Mouse (Mus musculus) stomach, adult 2 months (tissue): Measurements from ENCODE around the gene Tgm4. TPM values are rescaled to one million over a fixed set of nuclear protein-coding genes. Genes with fewer than 3 reads are reported as not detected.

ENCODE experiments used
- polyA plus RNA-seq: library from polyadenylated mRNA; depleted of rRNA; stranded (reverse); fragments of >200 nt; gene quantifications from 2 replicates; pipeline ENCODE4 v1.2.3, GENCODE M21; 2012; rRNA removed

The Tgm4 gene
- polyA plus RNA-seq = 0.10 TPM in 1 of 2 replicates, not detected in the other

DNA sequence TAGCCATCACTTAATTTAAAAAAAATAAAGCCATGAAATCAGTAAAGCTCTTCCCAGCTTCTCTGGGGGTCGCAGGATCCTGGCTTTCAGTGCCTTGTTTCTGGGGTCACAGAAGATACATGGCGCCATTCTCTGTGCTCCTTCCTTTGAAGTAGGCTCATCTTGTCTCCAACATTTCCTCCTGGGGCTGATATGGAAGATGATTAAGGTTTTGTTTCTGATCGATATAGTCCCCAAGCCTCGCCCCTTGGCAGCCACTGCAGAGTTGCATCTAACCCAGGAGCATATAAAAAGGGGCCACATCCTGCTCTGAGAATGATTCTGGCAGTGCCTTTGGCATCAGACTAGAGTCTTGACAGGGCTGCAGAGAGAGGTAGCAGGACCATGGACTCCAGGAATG is at the start of gene Tgm4:
TSS of gene Tgm4 (plus strand) at position 301 of the 400 bp plus-strand sequence.

GRCm38 (mm10) chr9:123020995-123021631 is 13.4 kb upstream of the Tgm4 start, which contains the start of gene Tmem42:
TSS of gene Tmem42 (plus strand) at chr9:123021326.

DNA sequence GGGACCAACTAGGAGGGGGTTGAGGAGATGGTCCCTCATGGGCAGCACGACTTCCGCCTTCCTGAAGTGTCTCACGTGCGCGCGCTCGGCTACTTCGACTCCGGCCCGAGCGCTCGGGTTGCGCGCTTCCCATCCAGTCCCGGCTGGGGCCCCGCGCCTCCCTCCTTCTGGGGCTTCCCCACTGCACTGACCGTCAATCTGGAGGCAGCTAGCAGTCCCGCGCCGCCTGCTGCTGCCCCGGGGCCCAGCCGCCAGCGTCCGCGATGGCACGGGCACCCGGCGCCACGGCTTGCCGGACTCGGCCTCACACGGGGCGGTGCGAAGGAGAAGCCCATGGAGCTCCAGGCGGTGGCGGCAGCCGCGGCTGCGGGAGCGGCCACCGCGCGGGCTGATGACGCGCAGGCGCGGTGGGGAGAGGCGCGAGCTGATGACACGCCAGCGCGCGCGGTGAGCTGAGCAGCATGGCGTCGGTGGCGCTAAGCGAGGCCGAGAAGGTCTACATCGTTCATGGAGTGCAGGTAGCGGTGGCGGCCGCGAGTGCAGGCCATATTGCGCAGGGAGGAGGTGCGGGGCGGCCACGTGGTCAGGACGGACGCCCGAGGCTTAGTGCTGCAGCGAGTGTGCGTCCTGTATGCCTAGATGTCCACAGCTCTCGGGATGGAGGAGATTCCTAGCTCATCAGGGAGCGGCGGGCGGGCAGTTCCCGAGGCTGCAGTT is 78.4 kb downstream of the Tgm4 start, which contains the start of the genes Zdhhc3 and Exosc7:
TSS of gene Zdhhc3 (minus strand) at position 401 of the 717 bp plus-strand sequence.
TSS of gene Exosc7 (plus strand) at position 411 of the 717 bp plus-strand sequence.

Other genes starting within 250 kb of the Tgm4 start
- 0.41 and 0.61 TPM in 2 replicates for gene Tcaim, start 229.2 kb upstream of the Tgm4 start, polyA plus RNA-seq
- not detected in 2 replicates for gene Gm35549, start 190.7 kb upstream of the Tgm4 start, polyA plus RNA-seq
- gene Zfp445, start 168.7 kb upstream of the Tgm4 start, polyA plus RNA-seq = 2.6 and 7.3 TPM in 2 replicates
- gene Zkscan7, start 149.0 kb upstream of the Tgm4 start, polyA plus RNA-seq = 0.71 and 1.3 TPM in 2 replicates
- 0.03 and 0.12 TPM in 2 replicates for gene Zfp105, start 111.7 kb upstream of the Tgm4 start, polyA plus RNA-seq
- gene 1110059G10Rik, start 83.7 kb upstream of the Tgm4 start, polyA plus RNA-seq = 0.33 and 0.56 TPM in 2 replicates
- 0.15 and 0.41 TPM in 2 replicates for gene Kif15, start 83.7 kb upstream of the Tgm4 start, polyA plus RNA-seq
- gene Tmem42, start 13.4 kb upstream of the Tgm4 start, polyA plus RNA-seq = 7.4 and 12.7 TPM in 2 replicates
- 88.3 and 186 TPM in 2 replicates for gene Zdhhc3, start 78.5 kb downstream of the Tgm4 start, polyA plus RNA-seq
- gene Exosc7, start 78.5 kb downstream of the Tgm4 start, polyA plus RNA-seq = 5.0 and 6.6 TPM in 2 replicates
- gene Clec3b, start 116.2 kb downstream of the Tgm4 start, polyA plus RNA-seq = 84.1 and 84.3 TPM in 2 replicates
- gene Cdcp1, start 181.3 kb downstream of the Tgm4 start, polyA plus RNA-seq = 8.0 and 11.1 TPM in 2 replicates
- gene Tmem158, start 226.0 kb downstream of the Tgm4 start, polyA plus RNA-seq = 12.4 and 28.2 TPM in 2 replicates